Mouse (Mus musculus) embryonic fibroblast, embryonic 13.5 days (primary cell): ENCODE measurements around the gene Med19.
"Not testable (repeated sequence)": the region's sequence is repeated elsewhere in the genome, so short reads cannot be mapped to it uniquely, and the experiment has no call there.

ENCODE experiments used
- CTCF ChIP-seq: IDR thresholded peaks from 2 replicates; pipeline ENCODE4 v1.5.1; 2011; ENCODE audit warnings: mild to moderate bottlenecking, control low read depth, low read length, moderate library complexity, borderline replicate concordance; ENCODE audit not compliant: insufficient read depth
- POLR2A ChIP-seq: IDR thresholded peaks from 2 replicates; pipeline ENCODE4 v1.6.1; 2011; ENCODE audit warnings: low read depth, mild to moderate bottlenecking, control low read depth, low read length, moderate library complexity

- TF ChIP-seq CTCF, POLR2A: not testable (repeated sequence)
Observed at GRCm38 (mm10) chr2:84728191-84728590, 50.0 kb downstream of the Med19 start.
